Mouse (Mus musculus) erythroid progenitor cell, adult 5-6 weeks (primary cell): ENCODE measurements around the gene Dlat. TPM values are rescaled to one million over a fixed set of nuclear protein-coding genes. Genes with fewer than 3 reads are reported as not detected.

Source experiments
- ATAC-seq: replicated peaks from 2 replicates; pipeline ENCODE4 v1.8.0; 2016; ENCODE audit warnings: moderate number of reproducible peaks, mild to moderate bottlenecking, moderate TSS enrichment, inconsistent platforms; ENCODE audit not compliant: poor library complexity, low FRiP score, severe bottlenecking
- total RNA-seq, 2 experiments: library from RNA; stranded (forward) in 1 of 2; stranded (reverse) in 1 of 2; fragments of 150-400 nt in 1 of 2; fragments of 186-747, 209-891 nt in 1 of 2; gene quantifications; 2 replicates each; pipeline versions ENCODE4 v1.2.3 to v1.2.4; 2015 to 2017; ENCODE audit warnings: low replicate concordance in 2 of 2

Dlat gene
- total RNA-seq, 2 experiments from 2014 or later: 6.9 to 8.0 TPM

- ATAC-seq: no peak
Measured at GRCm38 (mm10) chr9:50601536-50601935, 58.0 kb downstream of the Dlat start.

GRCm38 (mm10) chr9:50596973-50597372 lies 62.6 kb downstream of the Dlat start:
- ATAC-seq: no peak

GRCm38 (mm10) chr9:50594794-50595417 lies 64.7 kb downstream of the Dlat start:
- ATAC-seq: no peak

- ATAC-seq: no peak
Measured at GRCm38 (mm10) chr9:50593544-50593943, 66.0 kb downstream of the Dlat start.

- ATAC-seq: no peak
Measured at GRCm38 (mm10) chr9:50592955-50593354, 66.6 kb downstream of the Dlat start.

- ATAC-seq: no peak
Measured at GRCm38 (mm10) chr9:50590856-50591518, 68.6 kb downstream of the Dlat start.

GRCm38 (mm10) chr9:50586955-50587354 lies 72.6 kb downstream of the Dlat start:
- ATAC-seq: no peak

- ATAC-seq: no peak
Measured at GRCm38 (mm10) chr9:50585145-50585818, 74.3 kb downstream of the Dlat start.

Other genes with a start within 250 kb of the Dlat start
- not detected in 2 replicates for gene Plet1, start 165.3 kb downstream of the Dlat start, total RNA-seq (2015; ENCODE audit: low replicate concordance)
- not detected in 2 replicates for gene Plet1, start 165.3 kb downstream of the Dlat start, total RNA-seq (2017; ENCODE audit: low replicate concordance)
- gene Pts, start 131.1 kb downstream of the Dlat start, total RNA-seq (2015; ENCODE audit: low replicate concordance): 37.3 and 40.0 TPM in 2 replicates
- gene Pts, start 131.1 kb downstream of the Dlat start, total RNA-seq (2017; ENCODE audit: low replicate concordance): 3.7 and 17.7 TPM in 2 replicates
- 10.8 and 13.8 TPM in 2 replicates for gene Il18, start 105.0 kb downstream of the Dlat start, total RNA-seq (2015; ENCODE audit: low replicate concordance)
- gene Il18, start 105.0 kb downstream of the Dlat start, total RNA-seq (2017; ENCODE audit: low replicate concordance): 1.1 and 11.3 TPM in 2 replicates
- gene Bco2, start 104.6 kb downstream of the Dlat start, total RNA-seq (2015; ENCODE audit: low replicate concordance): not detected in 2 replicates
- not detected in 2 replicates for gene Bco2, start 104.6 kb downstream of the Dlat start, total RNA-seq (2017; ENCODE audit: low replicate concordance)
- gene Tex12, start 98.5 kb downstream of the Dlat start, total RNA-seq (2015; ENCODE audit: low replicate concordance): not detected in 2 replicates
- not detected in 2 replicates for gene Tex12, start 98.5 kb downstream of the Dlat start, total RNA-seq (2017; ENCODE audit: low replicate concordance)
- gene Sdhd, start 56.0 kb downstream of the Dlat start, total RNA-seq (2015; ENCODE audit: low replicate concordance): 79.6 and 82.2 TPM in 2 replicates
- gene Sdhd, start 56.0 kb downstream of the Dlat start, total RNA-seq (2017; ENCODE audit: low replicate concordance): 43.1 and 59.0 TPM in 2 replicates
- gene Timm8b, start 55.9 kb downstream of the Dlat start, total RNA-seq (2015; ENCODE audit: low replicate concordance): 29.6 and 98.1 TPM in 2 replicates
- 22.5 and 77.4 TPM in 2 replicates for gene Timm8b, start 55.9 kb downstream of the Dlat start, total RNA-seq (2017; ENCODE audit: low replicate concordance)
- gene Pih1d2, start 42.5 kb downstream of the Dlat start, total RNA-seq (2015; ENCODE audit: low replicate concordance): not detected in 2 replicates
- gene Pih1d2, start 42.5 kb downstream of the Dlat start, total RNA-seq (2017; ENCODE audit: low replicate concordance): 0.64 TPM in 1 of 2 replicates, not detected in the other
- gene Nkapd1, start 42.3 kb downstream of the Dlat start, total RNA-seq (2015; ENCODE audit: low replicate concordance): 11.3 and 16.9 TPM in 2 replicates
- 7.2 and 11.9 TPM in 2 replicates for gene Nkapd1, start 42.3 kb downstream of the Dlat start, total RNA-seq (2017; ENCODE audit: low replicate concordance)
- gene Dixdc1, start 79.7 kb upstream of the Dlat start, total RNA-seq (2015; ENCODE audit: low replicate concordance): not detected in 2 replicates
- gene Dixdc1, start 79.7 kb upstream of the Dlat start, total RNA-seq (2017; ENCODE audit: low replicate concordance): not detected in 2 replicates
- gene 2310030G06Rik, start 86.8 kb upstream of the Dlat start, total RNA-seq (2015; ENCODE audit: low replicate concordance): not detected in 2 replicates
- not detected in 2 replicates for gene 2310030G06Rik, start 86.8 kb upstream of the Dlat start, total RNA-seq (2017; ENCODE audit: low replicate concordance)
- gene Cryab, start 91.5 kb upstream of the Dlat start, total RNA-seq (2015; ENCODE audit: low replicate concordance): not detected in 2 replicates
- gene Cryab, start 91.5 kb upstream of the Dlat start, total RNA-seq (2017; ENCODE audit: low replicate concordance): not detected in 2 replicates
- gene Hspb2, start 92.6 kb upstream of the Dlat start, total RNA-seq (2015; ENCODE audit: low replicate concordance): not detected in 2 replicates
- gene Hspb2, start 92.6 kb upstream of the Dlat start, total RNA-seq (2017; ENCODE audit: low replicate concordance): not detected in 2 replicates
- gene Fdxacb1, start 108.5 kb upstream of the Dlat start, total RNA-seq (2015; ENCODE audit: low replicate concordance): 7.9 and 8.0 TPM in 2 replicates
- 6.8 and 8.2 TPM in 2 replicates for gene Fdxacb1, start 108.5 kb upstream of the Dlat start, total RNA-seq (2017; ENCODE audit: low replicate concordance)
- gene Alg9, start 115.2 kb upstream of the Dlat start, total RNA-seq (2015; ENCODE audit: low replicate concordance): 16.8 and 45.4 TPM in 2 replicates
- gene Alg9, start 115.2 kb upstream of the Dlat start, total RNA-seq (2017; ENCODE audit: low replicate concordance): 11.4 and 14.8 TPM in 2 replicates
- 28.1 and 38.2 TPM in 2 replicates for gene 1110032A03Rik, start 115.7 kb upstream of the Dlat start, total RNA-seq (2015; ENCODE audit: low replicate concordance)
- 15.9 and 21.1 TPM in 2 replicates for gene 1110032A03Rik, start 115.7 kb upstream of the Dlat start, total RNA-seq (2017; ENCODE audit: low replicate concordance)
- gene Ppp2r1b, start 185.5 kb upstream of the Dlat start, total RNA-seq (2015; ENCODE audit: low replicate concordance): 88.0 and 88.3 TPM in 2 replicates
- gene Ppp2r1b, start 185.5 kb upstream of the Dlat start, total RNA-seq (2017; ENCODE audit: low replicate concordance): 87.7 and 116 TPM in 2 replicates